Mouse (Mus musculus) kidney, embryonic 15.5 days (tissue): ENCODE data around the gene Gm15155. TPM values are rescaled to one million over a fixed set of nuclear protein-coding genes. Genes with fewer than 3 reads are reported as not detected.

ENCODE experiments used
- ATAC-seq: fragments of 200-750 bp; cut with Nextera tagmentation; replicated peaks from 2 replicates; pipeline ENCODE4 v1.8.0; 2017; ENCODE audit warnings: moderate TSS enrichment; ENCODE audit not compliant: low FRiP score
- H3K27ac ChIP-seq: fragments of 300-500 bp; sonication (generic); 2 replicates; pipeline ENCODE4 v1.5.1; 2015; ENCODE audit warnings: mild to moderate bottlenecking, inconsistent platforms
- H3K27me3 ChIP-seq: fragments of 300-500 bp; sonication (generic); 2 replicates; pipeline ENCODE4 v1.6.1; 2015; ENCODE audit warnings: inconsistent platforms
- H3K36me3 ChIP-seq: fragments of 300-500 bp; sonication (generic); 2 replicates; pipeline ENCODE4 v1.6.1; 2015; ENCODE audit warnings: inconsistent platforms
- H3K4me1 ChIP-seq: fragments of 300-500 bp; sonication (generic); 2 replicates; pipeline ENCODE4 v1.6.1; 2015; ENCODE audit warnings: inconsistent platforms
- H3K4me2 ChIP-seq: fragments of 300-500 bp; sonication (generic); 2 replicates; pipeline ENCODE4 v1.6.1; 2015; ENCODE audit warnings: moderate library complexity, mild to moderate bottlenecking, inconsistent platforms
- H3K4me3 ChIP-seq: fragments of 300-500 bp; sonication (generic); replicated peaks from 2 replicates; pipeline ENCODE4 v1.5.1; 2015; ENCODE audit warnings: mild to moderate bottlenecking, inconsistent platforms
- H3K9ac ChIP-seq: fragments of 300-500 bp; sonication (generic); 2 replicates; pipeline ENCODE4 v1.6.1; 2015; ENCODE audit warnings: mild to moderate bottlenecking, inconsistent platforms
- H3K9me3 ChIP-seq: fragments of 300-500 bp; sonication (generic); replicated peaks from 2 replicates; pipeline ENCODE4 v1.6.1; 2016; ENCODE audit warnings: inconsistent platforms
- WGBS: fragments of 180-500 bp; shearing (Covaris S2); methylation state at CpG from one replicate; pipeline ENCODE4 v1.1.7; 2015; ENCODE audit warnings: mixed read lengths; 5-methylcytosine and 5-hydroxymethylcytosine counted together
- polyA plus RNA-seq: library from polyadenylated mRNA; unstranded; fragments of >200 nt; fragmentation: Nextera tagmentation; extraction: Ambion mirVana; gene quantifications from 2 replicates; pipeline ENCODE4 v1.2.1, GENCODE M21; 2015

Gene Gm15155
- polyA plus RNA-seq: not detected in 2 replicates

- Histone ChIP-seq H3K36me3 (no peaks in the 10 kb centered on the region), H3K9me3 (no peaks in the 10 kb centered on the region), H3K4me1 (peaks cover 10% of the 10 kb centered on the region; the same call in 1 of the 2 replicates), H3K9ac (0 out of 2 replicates have a peak within 1 kb of the TSS, but pooled peaks have one; percentile 4), H3K27ac (no peak within 1 kb of the TSS), H3K27me3 (peaks cover 56% of the 10 kb centered on the region), H3K4me3 (peak within 1 kb of the TSS; percentile 49), H3K4me2 (peak within 1 kb of the TSS; percentile 87)
- WGBS: 15% methylated on average over 19 of the region's 19 CpGs
- peak; percentile 46 for ATAC-seq
Observed at GRCm38 (mm10) chrX:155624341-155624841, at the start of gene Gm15155. TSS of gene Gm15155 (plus strand) at chrX:155624741.

GRCm38 (mm10) chrX:155579791-155580190 lies 44.8 kb upstream of the Gm15155 start:
- no peak overlapping the region for H3K9ac ChIP-seq
- H3K9me3 ChIP-seq: no peaks in the 10 kb centered on the region
- no peaks in the 10 kb centered on the region for H3K36me3 ChIP-seq
- H3K4me1 ChIP-seq: no peaks in the 10 kb centered on the region
- ATAC-seq: no peak
- no peak overlapping the region for H3K4me2 ChIP-seq
- H3K27ac ChIP-seq: no peak overlapping the region
- H3K4me3 ChIP-seq: no peak overlapping the region
- no peaks in the 10 kb centered on the region for H3K27me3 ChIP-seq

- H3K4me2 ChIP-seq: no peak overlapping the region
- WGBS: 84% methylated on average over 2 of the region's 2 CpGs
- no peaks in the 10 kb centered on the region for H3K9me3 ChIP-seq
- no peaks in the 10 kb centered on the region for H3K36me3 ChIP-seq
- no peak for ATAC-seq
- no peak overlapping the region for H3K27ac ChIP-seq
- H3K4me1 ChIP-seq: no peaks in the 10 kb centered on the region
- H3K9ac ChIP-seq: no peak overlapping the region
- no peaks in the 10 kb centered on the region for H3K27me3 ChIP-seq
- no peak overlapping the region for H3K4me3 ChIP-seq
Observed at GRCm38 (mm10) chrX:155584586-155584985, 40.0 kb upstream of the Gm15155 start.

- ATAC-seq: no peak
- WGBS: 77% methylated on average over 3 of the region's 3 CpGs
- no peak overlapping the region for H3K27ac ChIP-seq
- no peak overlapping the region for H3K4me2 ChIP-seq
- H3K9ac ChIP-seq: no peak overlapping the region
- H3K9me3 ChIP-seq: no peaks in the 10 kb centered on the region
- H3K4me3 ChIP-seq: no peak overlapping the region
- H3K36me3 ChIP-seq: no peaks in the 10 kb centered on the region
- H3K27me3 ChIP-seq: no peaks in the 10 kb centered on the region
- H3K4me1 ChIP-seq: no peaks in the 10 kb centered on the region
Observed at GRCm38 (mm10) chrX:155591490-155591889, 33.1 kb upstream of the Gm15155 start.

- Histone ChIP-seq H3K27me3 (no peaks in the 10 kb centered on the region), H3K9me3 (no peaks in the 10 kb centered on the region), H3K9ac (no peak overlapping the region), H3K4me1 (no peaks in the 10 kb centered on the region), H3K4me3 (no peak overlapping the region), H3K27ac (no peak overlapping the region), H3K36me3 (no peaks in the 10 kb centered on the region), H3K4me2 (no peak overlapping the region)
- no peak for ATAC-seq
- WGBS: 51% methylated on average over 2 of the region's 2 CpGs
Observed at GRCm38 (mm10) chrX:155592467-155592866, 32.1 kb upstream of the Gm15155 start.

- no peak overlapping the region for H3K27ac ChIP-seq
- WGBS: 75% methylated on average over 1 of the region's 1 CpGs
- no peaks in the 10 kb centered on the region for H3K27me3 ChIP-seq
- no peak overlapping the region for H3K4me2 ChIP-seq
- H3K4me3 ChIP-seq: no peak overlapping the region
- no peaks in the 10 kb centered on the region for H3K36me3 ChIP-seq
- no peak for ATAC-seq
- H3K9ac ChIP-seq: no peak overlapping the region
- no peaks in the 10 kb centered on the region for H3K4me1 ChIP-seq
- H3K9me3 ChIP-seq: no peaks in the 10 kb centered on the region
Observed at GRCm38 (mm10) chrX:155594685-155595084, 29.9 kb upstream of the Gm15155 start.

- H3K4me2 ChIP-seq: no peak overlapping the region
- no peak for ATAC-seq
Observed at GRCm38 (mm10) chrX:155596390-155596789, 28.2 kb upstream of the Gm15155 start.

GRCm38 (mm10) chrX:155601196-155601595 lies 23.3 kb upstream of the Gm15155 start:
- H3K27me3 ChIP-seq: no peaks in the 10 kb centered on the region
- 81% methylated on average over 2 of the region's 2 CpGs for WGBS
- no peak overlapping the region for H3K4me3 ChIP-seq
- no peaks in the 10 kb centered on the region for H3K4me1 ChIP-seq
- H3K36me3 ChIP-seq: no peaks in the 10 kb centered on the region
- no peak overlapping the region for H3K4me2 ChIP-seq
- H3K9me3 ChIP-seq: no peaks in the 10 kb centered on the region
- ATAC-seq: no peak
- H3K27ac ChIP-seq: no peak overlapping the region
- H3K9ac ChIP-seq: no peak overlapping the region

More at GRCm38 (mm10) chrX:155596390-155596789, 28.2 kb upstream of the Gm15155 start:
- H3K9me3 ChIP-seq: no peaks in the 10 kb centered on the region
- H3K27ac ChIP-seq: no peak overlapping the region
- no peaks in the 10 kb centered on the region for H3K27me3 ChIP-seq
- H3K4me1 ChIP-seq: no peaks in the 10 kb centered on the region
- H3K9ac ChIP-seq: no peak overlapping the region
- H3K4me3 ChIP-seq: no peak overlapping the region
- H3K36me3 ChIP-seq: no peaks in the 10 kb centered on the region

GRCm38 (mm10) chrX:155622527-155622926 lies 2.0 kb upstream of the Gm15155 start:
- ATAC-seq: 0 out of 2 replicates have a peak, but pooled peaks have one; percentile 23
- WGBS: 24% methylated on average over 23 of the region's 24 CpGs
- Histone ChIP-seq H3K27ac (no peak overlapping the region), H3K4me1 (peaks cover 10% of the 10 kb centered on the region; the same call in 1 of the 2 replicates), H3K36me3 (no peaks in the 10 kb centered on the region), H3K9me3 (no peaks in the 10 kb centered on the region), H3K4me3 (peak overlapping the region; percentile 49), H3K9ac (no peak overlapping the region), H3K27me3 (peaks cover 56% of the 10 kb centered on the region), H3K4me2 (peak overlapping the region; percentile 87)

GRCm38 (mm10) chrX:155622961-155623599 lies 1.5 kb upstream of the Gm15155 start:
- Histone ChIP-seq H3K9ac (0 out of 2 replicates have a peak overlapping the region, but pooled peaks have one; percentile 4), H3K27ac (no peak overlapping the region), H3K27me3 (peaks cover 56% of the 10 kb centered on the region), H3K9me3 (no peaks in the 10 kb centered on the region), H3K4me2 (peak overlapping the region; percentile 87), H3K36me3 (no peaks in the 10 kb centered on the region), H3K4me3 (peak overlapping the region; percentile 49), H3K4me1 (peaks cover 10% of the 10 kb centered on the region; the same call in 1 of the 2 replicates)
- 12% methylated on average over 26 of the region's 69 CpGs for whole genome bisulfite sequencing
- peak; percentile 59 for ATAC-seq

- Histone ChIP-seq H3K9ac (0 out of 2 replicates have a peak within 1 kb of the TSS, but pooled peaks have one; percentile 4), H3K4me3 (peak within 1 kb of the TSS; percentile 49), H3K4me2 (peak within 1 kb of the TSS; percentile 87), H3K27ac (no peak within 1 kb of the TSS), H3K9me3 (no peaks in the 10 kb centered on the region), H3K36me3 (no peaks in the 10 kb centered on the region), H3K27me3 (peaks cover 56% of the 10 kb centered on the region), H3K4me1 (peaks cover 10% of the 10 kb centered on the region; the same call in 1 of the 2 replicates)
- 17% methylated on average over 34 of the region's 34 CpGs for WGBS
- ATAC-seq: peak; percentile 79
Observed at GRCm38 (mm10) chrX:155623701-155624281, 750 bp upstream of the Gm15155 start, which contains the start of gene Ptchd1. TSS of gene Ptchd1 (minus strand) at chrX:155623814.

GRCm38 (mm10) chrX:155624895-155625294 lies 354 bp downstream of the Gm15155 start:
- peak; percentile 28; the same call in 1 of the 2 replicates for ATAC-seq
- Histone ChIP-seq H3K9ac (no peak overlapping the region), H3K27ac (no peak overlapping the region), H3K4me2 (peak overlapping the region; percentile 87), H3K27me3 (peaks cover 56% of the 10 kb centered on the region), H3K4me1 (peaks cover 10% of the 10 kb centered on the region; the same call in 1 of the 2 replicates), H3K4me3 (peak overlapping the region; percentile 49), H3K36me3 (no peaks in the 10 kb centered on the region), H3K9me3 (no peaks in the 10 kb centered on the region)
- WGBS: 27% methylated on average over 15 of the region's 15 CpGs
